Mouse (Mus musculus) ES-CJ7 (cell line): Measurements from ENCODE around the gene Olfr243.
"Not testable (repeated sequence)": the region's sequence is repeated elsewhere in the genome, so short reads cannot be mapped to it uniquely, and the experiment has no call there.

Experiments
- DNase-seq: peaks from one replicate; pipeline ENCODE4 v3.0.0; 2011; ENCODE audit warnings: low read depth, low spot score

Olfr243 gene

GRCm38 (mm10) chr7:103714371-103714770 is at the start of gene Olfr243:
Gene Olfr243 (plus strand): TSS chr7:103714671.
- DNase-seq, result no peak

- no peak for DNase-seq
Observed at GRCm38 (mm10) chr7:103671091-103671490, 43.4 kb upstream of the Olfr243 start, which contains the start of gene Olfr624. Gene Olfr624 (minus strand): TSS chr7:103671191.

GRCm38 (mm10) chr7:103682420-103682819 is 32.1 kb upstream of the Olfr243 start, which contains the start of gene Olfr625-ps1:
Gene Olfr625-ps1 (plus strand): TSS chr7:103682720.
- no peak for DNase-seq

- DNase-seq, result no peak
Observed at GRCm38 (mm10) chr7:103699469-103699868, 15.0 kb upstream of the Olfr243 start.

GRCm38 (mm10) chr7:103712024-103712423 is 2.4 kb upstream of the Olfr243 start:
- DNase-seq, result no peak

- not testable (repeated sequence) for DNase-seq
Observed at GRCm38 (mm10) chr7:103716398-103716797, 1.9 kb downstream of the Olfr243 start.

- no peak for DNase-seq
Observed at GRCm38 (mm10) chr7:103730074-103730473, 15.6 kb downstream of the Olfr243 start, which contains the start of gene Olfr628. Gene Olfr628 (plus strand): TSS chr7:103730374.

- no peak for DNase-seq
Observed at GRCm38 (mm10) chr7:103744843-103745242, 30.4 kb downstream of the Olfr243 start, which contains the start of gene Olfr629. Gene Olfr629 (minus strand): TSS chr7:103744943.

GRCm38 (mm10) chr7:103757233-103757632 is 42.8 kb downstream of the Olfr243 start, which contains the start of gene Olfr630:
Gene Olfr630 (minus strand): TSS chr7:103757333.
- no peak for DNase-seq

GRCm38 (mm10) chr7:103762212-103762611 is 47.7 kb downstream of the Olfr243 start:
- not testable (repeated sequence) for DNase-seq

- DNase-seq, result not testable (repeated sequence)
Observed at GRCm38 (mm10) chr7:103767687-103768086, 53.2 kb downstream of the Olfr243 start.
